Mouse (Mus musculus) stomach, embryonic 15.5 days (tissue): ENCODE results near the gene Olfr324. TPM values are rescaled to one million over a fixed set of nuclear protein-coding genes. Genes with fewer than 3 reads are reported as not detected.

Experiments used
- ATAC-seq: fragments of 200-750 bp; cut with Nextera tagmentation; 2 replicates; pipeline ENCODE4 v1.8.0; 2017; ENCODE audit warnings: low read depth, moderate number of reproducible peaks, moderate TSS enrichment; ENCODE audit not compliant: insufficient read depth, low FRiP score
- H3K27ac ChIP-seq: fragments of 300-500 bp; sonication (generic); 2 replicates; pipeline ENCODE4 v1.5.1; 2015; ENCODE audit warnings: mild to moderate bottlenecking, inconsistent platforms
- H3K27me3 ChIP-seq: fragments of 300-500 bp; sonication (generic); replicated peaks from 2 replicates; pipeline ENCODE4 v1.6.1; 2015; ENCODE audit warnings: inconsistent platforms
- H3K36me3 ChIP-seq: fragments of 300-500 bp; sonication (generic); 2 replicates; pipeline ENCODE4 v1.6.1; 2015; ENCODE audit warnings: inconsistent platforms
- H3K4me1 ChIP-seq: fragments of 300-500 bp; sonication (generic); 2 replicates; pipeline ENCODE4 v1.6.1; 2015; ENCODE audit warnings: inconsistent platforms
- H3K4me2 ChIP-seq: fragments of 300-500 bp; sonication (generic); 2 replicates; pipeline ENCODE4 v1.6.1; 2015; ENCODE audit warnings: mild to moderate bottlenecking, inconsistent platforms
- H3K4me3 ChIP-seq: fragments of 300-500 bp; sonication (generic); replicated peaks from 2 replicates; pipeline ENCODE4 v1.5.1; 2015; ENCODE audit warnings: inconsistent platforms
- H3K9ac ChIP-seq: fragments of 300-500 bp; sonication (generic); 2 replicates; pipeline ENCODE4 v1.6.1; 2015; ENCODE audit warnings: inconsistent platforms
- H3K9me3 ChIP-seq: fragments of 300-500 bp; sonication (generic); 2 replicates; pipeline ENCODE4 v1.6.1; 2016; ENCODE audit warnings: inconsistent platforms
- WGBS: fragments of 180-500 bp; shearing (Covaris S2); methylation state at CpG from one replicate; pipeline ENCODE4 v1.1.7; 2015; 5-methylcytosine and 5-hydroxymethylcytosine counted together
- polyA plus RNA-seq: library from polyadenylated mRNA; unstranded; fragments of >200 nt; fragmentation: Nextera tagmentation; extraction: Ambion mirVana; gene quantifications from 2 replicates; pipeline ENCODE4 v1.2.1, GENCODE M21; 2015

The Olfr324 gene
- not detected in 2 replicates for polyA plus RNA-seq

DNA sequence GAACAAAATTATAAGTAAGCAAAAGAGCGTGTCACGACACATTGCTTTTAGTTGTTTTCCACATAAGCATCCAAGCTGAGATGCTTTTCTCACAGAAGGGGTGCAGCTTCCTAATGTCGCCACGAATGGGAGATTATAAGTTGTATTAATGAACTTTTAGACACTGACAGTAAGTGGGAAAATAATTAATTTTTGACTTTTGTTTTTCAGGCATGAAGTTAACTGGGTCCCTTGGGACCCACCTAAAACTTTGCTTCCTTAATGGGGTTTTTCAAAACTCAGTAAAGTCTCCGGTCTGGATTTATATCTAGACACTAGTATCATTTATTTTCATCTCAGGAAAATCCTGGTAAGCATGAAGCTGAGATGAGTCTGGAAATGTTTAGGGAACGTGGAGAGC is at the start of gene Olfr324:
Olfr324 (plus strand) TSS at position 301 of the 400 bp plus-strand sequence.
- ATAC-seq = no peak
- no peak within 1 kb of the TSS for H3K9ac ChIP-seq
- H3K4me2 ChIP-seq = no peak within 1 kb of the TSS
- no peak within 1 kb of the TSS for H3K4me3 ChIP-seq
- H3K27ac ChIP-seq = no peak within 1 kb of the TSS
- H3K4me1 ChIP-seq = no peaks in the 10 kb centered on the region
- no peaks in the 10 kb centered on the region for H3K36me3 ChIP-seq
- no peaks in the 10 kb centered on the region for H3K27me3 ChIP-seq
- H3K9me3 ChIP-seq = no peaks in the 10 kb centered on the region
- WGBS = 75% methylated on average over 6 of the region's 6 CpGs

DNA sequence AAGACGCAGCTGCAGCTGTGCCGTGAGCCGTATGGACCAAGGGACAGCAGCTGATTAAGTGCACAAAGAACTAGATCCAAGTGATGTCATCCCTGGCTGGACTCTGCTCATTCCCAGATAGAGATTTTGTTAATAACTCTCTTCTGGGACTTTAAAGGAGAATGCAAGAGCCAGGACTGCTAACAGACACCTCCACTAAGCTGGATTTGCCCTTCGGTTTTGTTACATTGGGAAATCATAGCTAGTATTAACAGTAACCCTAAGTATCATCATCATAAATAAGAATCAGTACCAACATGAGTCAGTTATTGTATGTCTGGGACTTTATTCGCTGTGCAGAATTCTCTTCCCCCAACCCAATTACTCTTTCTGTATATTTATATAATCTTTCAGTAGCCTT is 48.6 kb upstream of the Olfr324 start, which contains the start of gene Olfr329-ps:
Olfr329-ps (minus strand) TSS at position 101 of the 400 bp plus-strand sequence.
- Histone ChIP-seq H3K36me3 (no peaks in the 10 kb centered on the region), H3K4me1 (no peaks in the 10 kb centered on the region), H3K9me3 (no peaks in the 10 kb centered on the region), H3K27me3 (no peaks in the 10 kb centered on the region), H3K27ac (no peak within 1 kb of the TSS), H3K9ac (no peak within 1 kb of the TSS), H3K4me3 (no peak within 1 kb of the TSS), H3K4me2 (no peak within 1 kb of the TSS)
- 70% methylated on average over 5 of the region's 5 CpGs for WGBS
- ATAC-seq = no peak

DNA sequence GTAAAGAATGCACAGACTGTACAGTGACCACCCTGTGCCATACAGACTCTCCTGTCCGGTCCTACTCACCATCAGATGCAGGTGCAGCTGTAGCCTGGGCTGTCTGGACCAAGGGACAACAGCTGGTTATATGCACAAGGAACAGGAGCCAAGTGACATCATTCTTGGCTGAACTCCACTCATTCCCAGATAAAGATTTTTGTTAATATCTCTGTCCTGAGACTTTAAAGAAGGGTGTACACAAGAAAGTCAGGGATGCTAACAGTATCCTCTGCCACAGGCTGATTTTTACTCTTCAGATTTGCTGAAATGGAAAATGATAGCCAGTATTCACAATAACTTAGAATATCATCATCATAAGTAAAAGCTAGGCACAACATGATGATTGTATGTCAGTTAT is 39.4 kb upstream of the Olfr324 start, which contains the start of gene Olfr328:
Olfr328 (minus strand) TSS at position 101 of the 400 bp plus-strand sequence.
- WGBS = 89% methylated on average over 1 of the region's 1 CpGs
- no peaks in the 10 kb centered on the region for H3K27me3 ChIP-seq
- no peak for ATAC-seq

DNA sequence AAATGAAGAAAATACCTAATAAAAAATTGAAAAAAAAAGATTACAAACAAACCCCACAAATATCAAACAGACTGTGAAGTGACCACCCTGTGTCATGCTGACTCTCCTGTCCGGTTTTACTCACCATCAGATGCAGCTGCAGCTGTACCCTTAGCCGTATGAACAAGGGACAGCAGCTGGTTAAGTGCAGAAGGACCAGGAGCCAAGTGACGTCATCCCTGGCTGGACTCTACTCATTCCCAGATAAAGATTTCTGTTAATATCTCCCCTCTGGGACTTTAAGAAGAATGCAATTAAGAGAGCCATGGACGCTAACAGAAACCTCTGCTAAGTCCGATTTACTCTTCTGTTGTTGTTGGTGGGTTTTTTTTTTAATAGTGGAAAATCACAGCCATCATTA is 24.5 kb upstream of the Olfr324 start, which contains the start of gene Olfr224:
Olfr224 (minus strand) TSS at position 149 of the 400 bp plus-strand sequence.
- H3K9me3 ChIP-seq = no peaks in the 10 kb centered on the region
- no peak for ATAC-seq
- no peaks in the 10 kb centered on the region for H3K4me1 ChIP-seq
- H3K4me2 ChIP-seq = no peak within 1 kb of the TSS
- 64% methylated on average over 5 of the region's 5 CpGs for WGBS
- H3K4me3 ChIP-seq = no peak within 1 kb of the TSS
- no peaks in the 10 kb centered on the region for H3K36me3 ChIP-seq
- H3K27me3 ChIP-seq = no peaks in the 10 kb centered on the region
- H3K9ac ChIP-seq = no peak within 1 kb of the TSS
- H3K27ac ChIP-seq = no peak within 1 kb of the TSS

More for the DNA sequence above, 39.4 kb upstream of the Olfr324 start, which contains the start of gene Olfr328:
- Histone ChIP-seq H3K4me3 (no peak within 1 kb of the TSS), H3K9me3 (no peaks in the 10 kb centered on the region), H3K9ac (no peak within 1 kb of the TSS), H3K4me2 (no peak within 1 kb of the TSS), H3K4me1 (no peaks in the 10 kb centered on the region), H3K36me3 (no peaks in the 10 kb centered on the region), H3K27ac (no peak within 1 kb of the TSS)

DNA sequence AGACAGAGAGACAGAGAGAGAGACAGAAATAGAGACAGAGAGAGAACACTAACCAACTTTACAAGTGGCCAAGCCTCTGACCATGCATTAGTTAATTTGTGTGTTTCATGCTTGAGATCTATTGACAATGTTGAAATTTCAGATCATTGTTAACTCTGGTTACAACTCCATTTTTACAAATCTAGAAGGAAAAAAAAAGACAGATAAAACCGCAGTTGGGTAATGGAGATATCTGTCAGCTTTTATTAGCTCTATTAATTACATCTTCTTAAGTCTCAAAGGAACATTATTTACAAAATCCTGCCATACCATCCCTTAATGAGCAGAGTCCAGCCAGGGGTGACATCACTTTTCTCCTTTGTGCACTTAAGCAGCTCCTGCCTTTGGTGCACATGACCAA is 17.5 kb upstream of the Olfr324 start, which contains the start of gene Olfr325:
Olfr325 (plus strand) TSS at position 301 of the 400 bp plus-strand sequence.
- Histone ChIP-seq H3K4me2 (no peak within 1 kb of the TSS), H3K4me1 (no peaks in the 10 kb centered on the region), H3K9ac (no peak within 1 kb of the TSS), H3K36me3 (no peaks in the 10 kb centered on the region), H3K9me3 (no peaks in the 10 kb centered on the region), H3K27ac (no peak within 1 kb of the TSS), H3K27me3 (no peaks in the 10 kb centered on the region), H3K4me3 (no peak within 1 kb of the TSS)
- WGBS = 61% methylated on average over 1 of the region's 1 CpGs
- ATAC-seq = no peak

DNA sequence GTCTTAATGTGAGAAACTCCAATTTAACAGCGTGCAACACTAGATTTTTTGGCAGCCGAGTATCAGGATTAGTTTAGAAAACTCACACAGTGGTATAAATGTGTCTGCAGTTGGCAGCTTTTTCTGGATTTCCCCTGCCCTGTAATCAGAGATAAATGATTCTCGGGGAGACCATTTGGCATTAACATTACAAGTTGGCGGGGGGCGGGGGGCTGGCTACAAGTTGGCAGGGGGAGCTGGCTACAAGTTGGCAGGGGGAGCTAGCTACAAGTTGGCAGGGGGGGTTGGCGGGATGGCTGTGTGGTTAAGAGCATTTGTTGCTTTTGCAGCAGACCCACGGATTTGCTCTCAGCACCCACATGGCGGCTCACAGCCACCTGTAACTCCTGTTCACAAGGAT is 16.3 kb upstream of the Olfr324 start:
- Histone ChIP-seq H3K9me3 (no peaks in the 10 kb centered on the region), H3K27ac (no peak overlapping the region), H3K4me3 (no peak overlapping the region), H3K36me3 (no peaks in the 10 kb centered on the region), H3K4me2 (no peak overlapping the region), H3K4me1 (no peaks in the 10 kb centered on the region), H3K9ac (no peak overlapping the region), H3K27me3 (no peaks in the 10 kb centered on the region)
- no peak for ATAC-seq
- 64% methylated on average over 8 of the region's 8 CpGs for WGBS

DNA sequence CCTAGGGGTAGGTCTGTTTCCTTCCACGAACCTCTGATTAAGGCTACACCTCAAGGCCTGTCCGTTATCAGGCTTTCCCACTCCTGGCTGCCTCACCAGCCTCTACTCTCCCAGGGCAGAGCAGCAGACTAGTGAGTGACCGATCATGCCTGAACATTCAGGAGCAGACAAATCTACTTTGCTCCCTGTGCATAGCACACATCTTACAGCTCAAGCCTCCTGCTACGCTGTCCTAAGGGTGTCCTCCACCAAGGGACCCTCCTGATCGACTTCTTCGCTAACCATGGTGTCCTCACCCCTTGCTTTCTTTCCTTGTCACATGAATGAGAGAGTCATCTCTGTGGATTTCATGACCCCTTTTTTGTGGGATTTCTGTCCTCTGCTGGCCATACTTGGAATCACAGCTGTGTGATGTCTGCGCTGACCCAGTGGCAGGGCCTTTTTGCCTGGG is 7.0 kb upstream of the Olfr324 start:
- Histone ChIP-seq H3K9ac (no peak overlapping the region), H3K4me2 (no peak overlapping the region), H3K4me1 (no peaks in the 10 kb centered on the region), H3K36me3 (no peaks in the 10 kb centered on the region), H3K27ac (no peak overlapping the region), H3K4me3 (no peak overlapping the region), H3K9me3 (no peaks in the 10 kb centered on the region), H3K27me3 (no peaks in the 10 kb centered on the region)
- WGBS = 66% methylated on average over 7 of the region's 7 CpGs
- peak; percentile 83; the same call in 1 of the 2 replicates for ATAC-seq

DNA sequence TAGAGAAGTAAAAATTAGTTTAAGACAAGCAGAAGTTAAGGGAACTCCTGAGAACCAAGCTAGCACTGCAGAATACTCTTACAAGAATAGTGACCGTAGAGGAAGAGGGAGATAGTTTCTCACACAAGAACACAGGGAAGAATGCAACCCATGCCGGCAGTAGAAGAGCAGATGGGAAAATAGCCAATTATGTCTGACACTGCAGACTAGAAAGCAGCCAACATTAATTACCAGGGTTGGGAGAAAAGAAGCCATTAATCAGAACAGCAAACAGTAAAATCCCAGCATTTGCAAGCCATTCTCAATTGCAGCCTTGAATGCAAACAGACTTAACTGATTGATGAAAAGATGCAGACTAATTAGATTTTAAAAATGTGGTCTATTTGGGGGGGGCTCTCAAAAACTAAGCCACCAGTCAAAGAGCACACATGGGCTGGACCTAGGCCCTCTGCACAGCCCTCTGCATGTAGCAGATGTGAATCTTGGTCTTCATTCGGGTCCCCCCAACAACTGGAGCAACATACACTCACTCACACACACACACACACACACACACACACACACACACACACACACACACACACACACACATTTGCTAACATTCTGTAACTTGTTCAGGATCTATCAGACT is 6.2 kb upstream of the Olfr324 start:
- no peak overlapping the region for H3K27ac ChIP-seq
- H3K4me2 ChIP-seq = no peak overlapping the region
- no peaks in the 10 kb centered on the region for H3K27me3 ChIP-seq
- no peaks in the 10 kb centered on the region for H3K9me3 ChIP-seq
- no peak for ATAC-seq
- no peak overlapping the region for H3K4me3 ChIP-seq
- no peak overlapping the region for H3K9ac ChIP-seq
- 57% methylated on average over 3 of the region's 3 CpGs for WGBS
- H3K36me3 ChIP-seq = no peaks in the 10 kb centered on the region
- H3K4me1 ChIP-seq = no peaks in the 10 kb centered on the region

DNA sequence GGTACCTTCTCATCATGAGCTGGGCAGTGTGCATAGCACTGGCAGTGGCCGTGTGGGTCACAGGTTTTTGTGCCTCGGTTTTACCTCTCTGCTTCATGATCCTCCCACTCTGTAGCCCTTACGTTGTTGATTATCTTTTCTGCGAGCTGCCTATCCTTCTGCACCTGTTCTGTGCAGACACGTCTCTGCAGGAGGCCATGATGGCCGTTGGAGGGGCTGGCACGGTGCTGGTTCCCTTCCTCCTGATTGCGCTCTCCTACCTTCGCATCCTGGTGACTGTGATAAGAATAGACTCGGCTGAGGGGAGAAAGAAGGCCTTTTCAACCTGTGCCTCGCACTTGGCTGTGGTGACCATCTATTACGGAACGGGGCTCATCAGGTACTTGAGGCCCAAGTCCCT is 2.9 kb downstream of the Olfr324 start:
- no peak overlapping the region for H3K9ac ChIP-seq
- H3K4me1 ChIP-seq = no peaks in the 10 kb centered on the region
- no peaks in the 10 kb centered on the region for H3K9me3 ChIP-seq
- H3K4me3 ChIP-seq = no peak overlapping the region
- no peak overlapping the region for H3K4me2 ChIP-seq
- no peaks in the 10 kb centered on the region for H3K27me3 ChIP-seq
- ATAC-seq = no peak
- no peaks in the 10 kb centered on the region for H3K36me3 ChIP-seq
- WGBS = 86% methylated on average over 13 of the region's 13 CpGs
- H3K27ac ChIP-seq = no peak overlapping the region

DNA sequence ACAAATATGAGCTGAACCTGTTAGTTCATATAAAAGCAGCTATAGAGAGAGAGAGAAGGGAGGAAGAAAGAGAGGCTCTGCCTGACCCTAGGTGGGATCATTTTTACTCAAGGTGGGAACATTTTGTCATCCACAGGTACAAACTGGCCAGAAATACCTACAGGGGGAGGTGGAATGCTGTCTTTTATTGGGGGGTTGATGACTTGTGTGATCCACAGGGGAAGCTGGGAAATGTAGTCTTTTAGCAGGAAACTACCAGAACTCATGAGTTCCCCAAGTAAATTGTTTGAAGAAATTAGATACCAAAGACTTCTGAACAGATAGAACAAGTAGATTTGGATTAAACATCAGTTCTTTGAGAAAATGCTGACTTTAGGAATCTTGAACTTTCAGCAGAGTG is 7.1 kb downstream of the Olfr324 start:
- Histone ChIP-seq H3K9me3 (no peaks in the 10 kb centered on the region), H3K27ac (no peak overlapping the region), H3K27me3 (no peaks in the 10 kb centered on the region), H3K4me1 (no peaks in the 10 kb centered on the region), H3K9ac (no peak overlapping the region), H3K36me3 (no peaks in the 10 kb centered on the region), H3K4me3 (no peak overlapping the region), H3K4me2 (no peak overlapping the region)
- ATAC-seq = no peak

DNA sequence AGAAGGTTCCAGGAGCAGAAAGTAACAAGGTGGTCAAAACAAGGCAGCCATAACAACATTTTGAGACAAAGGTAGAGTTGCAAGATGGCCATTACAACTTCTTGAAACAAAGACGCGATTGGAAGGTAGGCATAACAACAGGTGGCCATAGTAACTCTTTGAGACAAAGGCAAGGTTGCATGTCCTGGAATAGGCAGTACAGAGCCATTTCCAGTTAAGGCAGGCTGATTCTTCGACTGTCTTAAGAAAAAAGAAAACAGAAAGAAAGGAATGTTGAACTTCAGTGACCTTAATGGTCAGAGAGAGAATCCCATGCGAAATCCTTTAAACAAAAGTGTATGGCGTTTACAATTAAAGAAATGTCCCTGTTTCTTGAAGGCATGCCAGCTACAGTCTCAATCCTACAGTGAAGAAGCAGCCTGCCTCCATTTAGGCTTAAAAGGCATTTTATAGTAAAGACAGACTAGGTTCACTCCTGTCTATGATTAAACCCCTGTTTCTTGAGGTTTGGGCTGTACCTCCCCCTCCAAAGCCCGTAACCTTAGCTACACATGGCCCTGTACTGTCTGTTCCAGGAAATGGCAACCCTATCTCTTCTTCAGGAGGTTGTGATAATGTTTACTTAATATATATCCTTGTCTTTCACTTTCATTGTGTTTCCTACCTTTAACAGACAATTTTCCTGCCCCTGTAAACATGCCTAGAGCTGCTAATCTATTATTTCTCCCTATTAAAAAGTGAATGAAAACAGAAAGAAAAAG is 8.1 kb downstream of the Olfr324 start:
- no peaks in the 10 kb centered on the region for H3K4me1 ChIP-seq
- H3K27ac ChIP-seq = no peak overlapping the region
- no peaks in the 10 kb centered on the region for H3K36me3 ChIP-seq
- no peak overlapping the region for H3K9ac ChIP-seq
- no peaks in the 10 kb centered on the region for H3K9me3 ChIP-seq
- H3K4me2 ChIP-seq = no peak overlapping the region
- no peaks in the 10 kb centered on the region for H3K27me3 ChIP-seq
- no peak overlapping the region for H3K4me3 ChIP-seq
- no peak for ATAC-seq
- WGBS = 54% methylated on average over 6 of the region's 6 CpGs

DNA sequence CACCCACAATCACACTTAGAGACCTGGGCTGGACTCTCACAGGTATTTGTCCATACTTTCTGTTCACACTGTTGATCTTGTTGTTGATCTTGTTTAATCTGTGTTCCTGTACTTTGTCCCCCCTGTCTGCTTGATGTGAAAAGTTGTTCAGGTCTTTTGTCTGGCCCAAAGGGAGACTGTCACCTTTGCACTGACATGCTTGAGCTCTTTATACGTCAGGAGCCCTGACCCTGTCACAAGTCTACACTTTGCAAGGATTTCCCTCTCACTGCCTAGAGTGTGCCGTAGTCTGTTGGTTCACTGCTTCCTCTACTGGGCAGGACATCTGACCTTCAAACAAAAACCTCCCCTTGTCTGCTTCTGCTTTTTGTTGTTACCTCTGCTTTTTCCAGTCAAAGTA is 9.8 kb downstream of the Olfr324 start:
- no peaks in the 10 kb centered on the region for H3K27me3 ChIP-seq
- H3K27ac ChIP-seq = no peak overlapping the region
- no peak overlapping the region for H3K4me2 ChIP-seq
- no peaks in the 10 kb centered on the region for H3K4me1 ChIP-seq
- ATAC-seq = no peak
- no peaks in the 10 kb centered on the region for H3K36me3 ChIP-seq
- no peak overlapping the region for H3K9ac ChIP-seq
- no peaks in the 10 kb centered on the region for H3K9me3 ChIP-seq
- no peak overlapping the region for H3K4me3 ChIP-seq
- WGBS = 50% methylated on average over 2 of the region's 2 CpGs
